Mouse (Mus musculus) liver, embryonic 14.5 days (tissue): ENCODE results near the gene Slc17a9.

ENCODE experiments used
- CTCF ChIP-seq: IDR thresholded peaks from 2 replicates; pipeline ENCODE4 v1.5.1; 2016; ENCODE audit warnings: antibody characterized with exemption, low read depth, control low read depth
- EP300 ChIP-seq: IDR thresholded peaks from 2 replicates; pipeline ENCODE4 v1.6.1; 2016; ENCODE audit warnings: antibody characterized with exemption, low read depth

DNA sequence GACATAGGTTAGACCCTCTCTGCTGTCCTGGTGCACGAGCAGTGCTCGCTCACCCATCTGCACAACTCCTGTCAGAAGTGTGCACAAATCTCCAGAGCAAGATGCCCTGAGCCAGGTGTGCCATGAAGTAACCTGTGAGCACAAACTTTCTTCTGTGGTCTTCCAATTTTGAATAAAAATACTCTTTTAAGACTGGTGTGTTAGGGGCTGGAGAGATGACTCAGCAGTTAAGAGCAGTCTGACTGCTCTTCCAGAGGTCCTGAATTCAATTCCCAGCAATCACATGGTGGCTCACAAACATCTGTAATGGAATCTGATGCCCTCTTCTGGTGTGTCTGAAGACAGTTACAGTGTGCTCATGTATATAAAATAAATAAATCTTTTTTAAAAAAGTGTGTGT is 18.3 kb downstream of the Slc17a9 start:
- TF ChIP-seq CTCF (no peak), EP300 (no peak)
